Mouse (Mus musculus) MEL (cell line): Measurements from ENCODE around the gene Hsd3b7. TPM values are rescaled to one million over a fixed set of nuclear protein-coding genes. Genes with fewer than 3 reads are reported as not detected.

Experiments used
- DNase-seq: peaks from one replicate; pipeline ENCODE4 v3.0.0; 2011; ENCODE audit warnings: low read depth, low spot score
- H3K27ac ChIP-seq: 2 replicates; pipeline ENCODE4 v1.5.1; 2012; ENCODE audit warnings: low read depth, mild to moderate bottlenecking, control low read depth, low read length, moderate library complexity; ENCODE audit not compliant: control insufficient read depth
- H3K27me3 ChIP-seq, 2 experiments: fragments of 150-350 bp in 1 of 2; sonication (generic) in 1 of 2; 2 replicates each; pipeline ENCODE4 v1.6.1; 2012; ENCODE audit warnings: low read length in 2 of 2, mild to moderate bottlenecking in 2 of 2, improper control_type of control experiment in 1 of 2, moderate library complexity in 1 of 2; ENCODE audit not compliant: insufficient read depth in 2 of 2, control insufficient read depth in 1 of 2
- H3K36me3 ChIP-seq, 2 experiments: 2 replicates each; pipeline ENCODE4 v1.6.1; 2012 to 2014; ENCODE audit warnings: low read length in 2 of 2, improper control_type of control experiment in 1 of 2, inconsistent platforms in 1 of 2, mild to moderate bottlenecking in 1 of 2; ENCODE audit not compliant: insufficient read depth in 2 of 2, control insufficient read depth in 1 of 2
- H3K4me1 ChIP-seq, 2 experiments: fragments of 150-350 bp in 1 of 2; sonication (generic) in 1 of 2; 2 replicates each; pipeline ENCODE4 v1.6.1; 2012; ENCODE audit warnings: low read length in 2 of 2, improper control_type of control experiment in 1 of 2, mild to moderate bottlenecking in 1 of 2; ENCODE audit not compliant: insufficient read depth in 2 of 2, control insufficient read depth in 1 of 2
- H3K4me3 ChIP-seq, 2 experiments: fragments of 150-350 bp in 1 of 2; sonication (generic) in 1 of 2; 2 replicates each; pipeline ENCODE4 v1.5.1; 2012; ENCODE audit warnings: low read depth in 2 of 2, low read length in 2 of 2, mild to moderate bottlenecking in 2 of 2, moderate library complexity in 2 of 2, control low read depth in 1 of 2, improper control_type of control experiment in 1 of 2; ENCODE audit not compliant: control insufficient read depth in 1 of 2, insufficient read depth in 1 of 2
- H3K79me2 ChIP-seq: 2 replicates; pipeline ENCODE4 v1.6.1; 2012; ENCODE audit warnings: mild to moderate bottlenecking, low read length, moderate library complexity; ENCODE audit not compliant: control insufficient read depth, poor library complexity, insufficient read depth
- H3K9ac ChIP-seq: 2 replicates; pipeline ENCODE4 v1.6.1; 2012; ENCODE audit warnings: low read depth, mild to moderate bottlenecking, control low read depth, low read length, moderate library complexity; ENCODE audit not compliant: control insufficient read depth, poor library complexity, severe bottlenecking
- H3K9me3 ChIP-seq: fragments of 150-350 bp; sonication (generic); replicated peaks from 2 replicates; pipeline ENCODE4 v1.6.1; 2012; ENCODE audit warnings: mild to moderate bottlenecking, low read length, improper control_type of control experiment, moderate library complexity; ENCODE audit not compliant: insufficient read depth
- BHLHE40 ChIP-seq: IDR thresholded peaks from 2 replicates; pipeline ENCODE4 v1.6.1; 2012; ENCODE audit warnings: low read depth, mild to moderate bottlenecking, inconsistent platforms, low read length, improper control_type of control experiment, borderline replicate concordance
- CHD1 ChIP-seq: IDR thresholded peaks from 2 replicates; pipeline ENCODE4 v1.6.1; 2012; ENCODE audit warnings: low read depth, mild to moderate bottlenecking, inconsistent platforms, low read length, improper control_type of control experiment
- E2F4 ChIP-seq: IDR thresholded peaks from 2 replicates; pipeline ENCODE4 v1.6.1; 2011; ENCODE audit warnings: low read depth, low read length, improper control_type of control experiment, borderline replicate concordance
- ELF1 ChIP-seq: IDR thresholded peaks from 2 replicates; pipeline ENCODE4 v1.6.1; 2014; ENCODE audit warnings: low read depth, mild to moderate bottlenecking, inconsistent platforms, low read length, improper control_type of control experiment, moderate library complexity
- EP300 ChIP-seq, 2 experiments: IDR thresholded peaks; 2 replicates each; pipeline ENCODE4 v1.6.1; 2011; ENCODE audit warnings: improper control_type of control experiment in 2 of 2, low read length in 2 of 2, low read depth in 1 of 2, mild to moderate bottlenecking in 1 of 2
- ETS1 ChIP-seq: IDR thresholded peaks from 2 replicates; pipeline ENCODE4 v1.6.1; 2012; ENCODE audit warnings: low read depth, mild to moderate bottlenecking, inconsistent platforms, low read length, improper control_type of control experiment, moderate library complexity
- HCFC1 ChIP-seq: IDR thresholded peaks from 2 replicates; pipeline ENCODE4 v1.6.1; 2012; ENCODE audit warnings: low read depth, mild to moderate bottlenecking, inconsistent platforms, low read length, improper control_type of control experiment, moderate library complexity
- MAX ChIP-seq: IDR thresholded peaks from 2 replicates; pipeline ENCODE4 v1.6.1; 2011; ENCODE audit warnings: low read length, improper control_type of control experiment
- MEF2A ChIP-seq: IDR thresholded peaks from 2 replicates; pipeline ENCODE4 v1.6.1; 2014; ENCODE audit warnings: low read depth, mild to moderate bottlenecking, inconsistent platforms, low read length, improper control_type of control experiment; ENCODE audit not compliant: poor library complexity, insufficient replicate concordance, severe bottlenecking; ENCODE audit errors: extremely low read depth
- MXI1 ChIP-seq: IDR thresholded peaks from 2 replicates; pipeline ENCODE4 v1.6.1; 2011; ENCODE audit warnings: mild to moderate bottlenecking, low read depth, low read length, improper control_type of control experiment
- MYB ChIP-seq: IDR thresholded peaks from 2 replicates; pipeline ENCODE4 v1.6.1; 2011; ENCODE audit warnings: mild to moderate bottlenecking, low read depth, low read length, improper control_type of control experiment
- POLR2A ChIP-seq, 2 experiments: IDR thresholded peaks; 2 replicates each; pipeline ENCODE4 v1.6.1; 2011 to 2012; ENCODE audit warnings: low read length in 2 of 2, mild to moderate bottlenecking in 2 of 2, control low read depth in 1 of 2, improper control_type of control experiment in 1 of 2, low read depth in 1 of 2, moderate library complexity in 1 of 2; ENCODE audit not compliant: control insufficient read depth in 1 of 2, insufficient read depth in 1 of 2, poor library complexity in 1 of 2
- POLR2AphosphoS2 ChIP-seq: IDR thresholded peaks from 2 replicates; pipeline ENCODE4 v1.6.1; 2011; ENCODE audit warnings: low read length, improper control_type of control experiment
- SIN3A ChIP-seq: IDR thresholded peaks from 2 replicates; pipeline ENCODE4 v1.6.1; 2012; ENCODE audit warnings: low read length, improper control_type of control experiment, inconsistent platforms
- USF1 ChIP-seq: IDR thresholded peaks from 2 replicates; pipeline ENCODE4 v1.6.1; 2014; ENCODE audit warnings: low read depth, mild to moderate bottlenecking, inconsistent platforms, low read length, improper control_type of control experiment, moderate library complexity
- ZC3H11A ChIP-seq: IDR thresholded peaks from 2 replicates; pipeline ENCODE4 v1.6.1; 2012; ENCODE audit warnings: low read depth, mild to moderate bottlenecking, inconsistent platforms, low read length, improper control_type of control experiment
- ZMIZ1 ChIP-seq: IDR thresholded peaks from 2 replicates; pipeline ENCODE4 v1.6.1; 2012; ENCODE audit warnings: low read depth, mild to moderate bottlenecking, inconsistent platforms, low read length, improper control_type of control experiment, moderate library complexity
- polyA plus RNA-seq, 2 experiments: library from polyadenylated mRNA; stranded (reverse) in 1 of 2; unstranded in 1 of 2; fragments of >175 nt in 1 of 2; fragments of >200 nt in 1 of 2; gene quantifications; 2 replicates each; pipeline versions ENCODE4 v1.2.1 to v1.2.4; 2012; ENCODE audit warnings: low replicate concordance in 2 of 2, low read depth in 1 of 2; ENCODE audit not compliant: insufficient read length in 2 of 2, insufficient read depth in 1 of 2, missing spikeins in 1 of 2
- total RNA-seq: library from RNA; depleted of rRNA; stranded (reverse); fragments of 300-350 nt; gene quantifications from 2 replicates; pipeline ENCODE4 v1.2.3, GENCODE M21; 2012

Hsd3b7 gene
- total and polyA plus RNA-seq, 3 experiments: 0.75 to 1.4 TPM; not detected in 1

- no peak for DNase-seq
- Histone ChIP-seq H3K9me3 (no peaks in the 10 kb centered on the region), H3K4me1 (no peaks in the 10 kb centered on the region), H3K4me3 (no peak overlapping the region), H3K27me3 (no peaks in the 10 kb centered on the region), H3K27ac (no peak overlapping the region), H3K36me3 (peaks cover 0 to 2% of the 10 kb centered on the region in 2 experiments; a peak in 1 of 4 replicates), H3K79me2 (no peaks in the 10 kb centered on the region), H3K9ac (no peak overlapping the region)
- TF ChIP-seq MEF2A (no peak), ZC3H11A (no peak), POLR2AphosphoS2 (no peak), CHD1 (no peak)
Observed at GRCm38 (mm10) chr7:127753741-127754140, 46.7 kb upstream of the Hsd3b7 start.

GRCm38 (mm10) chr7:127759716-127760115 is 40.7 kb upstream of the Hsd3b7 start:
- TF ChIP-seq MXI1 (peak; percentile 67), ETS1 (peak; percentile 56), E2F4 (no peak), MEF2A (no peak), POLR2A (IDR thresholded peaks at IDR 0.05; ENCODE audit: control insufficient read depth in 1 of 2, insufficient read depth in 1 of 2, low read depth in 1 of 2, low read length in 2 of 2, poor library complexity in 1 of 2) (0 out of 4 replicates have a peak, but pooled peaks of 1 of the 2 experiments have one; percentile 27), MAX (peak; percentile 40; the same call in 1 of the 2 replicates), HCFC1 (no peak), EP300 (IDR thresholded peaks at IDR 0.05; ENCODE audit: low read depth in 1 of 2, low read length in 2 of 2) (peak; percentile 11 to 59; a peak in 1 of 4 replicates), SIN3A (peak; percentile 79), ELF1 (peak; percentile 71)
- no peaks in the 10 kb centered on the region for H3K27me3 ChIP-seq
- H3K9ac ChIP-seq: no peak overlapping the region
- peaks cover 13 to 22% of the 10 kb centered on the region in 2 experiments for H3K4me1 ChIP-seq
- no peaks in the 10 kb centered on the region for H3K79me2 ChIP-seq
- H3K4me3 ChIP-seq: no peak overlapping the region
- H3K9me3 ChIP-seq: no peaks in the 10 kb centered on the region
- peaks cover 0 to 17% of the 10 kb centered on the region in 2 experiments; a peak in 2 of 4 replicates for H3K36me3 ChIP-seq
- peak overlapping the region; percentile 36; the same call in 1 of the 2 replicates for H3K27ac ChIP-seq
- DNase-seq: peak; percentile 84

GRCm38 (mm10) chr7:127760478-127760877 is 39.9 kb upstream of the Hsd3b7 start:
- TF ChIP-seq BHLHE40 (no peak), MYB (no peak), USF1 (no peak), ZMIZ1 (no peak)
- H3K9me3 ChIP-seq: no peaks in the 10 kb centered on the region
- H3K27ac ChIP-seq: no peak overlapping the region
- H3K4me3 ChIP-seq: no peak overlapping the region
- peaks cover 0 to 17% of the 10 kb centered on the region in 2 experiments; a peak in 2 of 4 replicates for H3K36me3 ChIP-seq
- H3K79me2 ChIP-seq: no peaks in the 10 kb centered on the region
- DNase-seq: no peak
- H3K4me1 ChIP-seq: peaks cover 13 to 22% of the 10 kb centered on the region in 2 experiments
- H3K9ac ChIP-seq: no peak overlapping the region
- H3K27me3 ChIP-seq: no peaks in the 10 kb centered on the region
